Mouse (Mus musculus) CH12.LX (cell line): ENCODE measurements around the gene Sfrp4.

Experiments used
- CHD1 ChIP-seq: IDR thresholded peaks from 2 replicates; pipeline ENCODE4 v1.6.1; 2012; ENCODE audit warnings: low read depth, low read length, improper control_type of control experiment, inconsistent platforms
- CTCF ChIP-seq, 2 experiments: IDR thresholded peaks in 1 of 2; conservative IDR thresholded peaks in 1 of 2; 2 replicates each; pipeline ENCODE4 v1.5.1; 2011 to 2012; ENCODE audit warnings: low read depth in 2 of 2, low read length in 2 of 2, improper control_type of control experiment in 1 of 2, inconsistent platforms in 1 of 2, mild to moderate bottlenecking in 1 of 2, moderate library complexity in 1 of 2
- EP300 ChIP-seq: IDR thresholded peaks from 2 replicates; pipeline ENCODE4 v1.6.1; 2011; ENCODE audit warnings: low read length, improper control_type of control experiment
- MAZ ChIP-seq: IDR thresholded peaks from 2 replicates; pipeline ENCODE4 v1.6.1; 2012; ENCODE audit warnings: low read depth, mild to moderate bottlenecking, inconsistent platforms, low read length, improper control_type of control experiment, moderate library complexity
- MYC ChIP-seq: IDR thresholded peaks from 2 replicates; pipeline ENCODE4 v1.6.1; 2011; ENCODE audit warnings: low read depth, mild to moderate bottlenecking, improper control_type of control experiment, low read length
- POLR2A ChIP-seq: IDR thresholded peaks from 2 replicates; pipeline ENCODE4 v1.6.1; 2011; ENCODE audit warnings: low read depth, mild to moderate bottlenecking, improper control_type of control experiment, low read length
- POLR2AphosphoS2 ChIP-seq: IDR thresholded peaks from 2 replicates; pipeline ENCODE4 v1.6.1; 2011; ENCODE audit warnings: low read depth, low read length, improper control_type of control experiment
- TCF12 ChIP-seq: IDR thresholded peaks from 2 replicates; pipeline ENCODE4 v1.6.1; 2014; ENCODE audit warnings: low read depth, mild to moderate bottlenecking, inconsistent platforms, low read length, improper control_type of control experiment
- USF2 ChIP-seq: conservative IDR thresholded peaks from 2 replicates; pipeline ENCODE4 v1.6.1; 2011; ENCODE audit warnings: low read depth, low read length, improper control_type of control experiment
- ZKSCAN1 ChIP-seq: IDR thresholded peaks from 2 replicates; pipeline ENCODE4 v1.6.1; 2012; ENCODE audit warnings: low read depth, inconsistent platforms, low read length, improper control_type of control experiment, borderline replicate concordance
- ZNF384 ChIP-seq: IDR thresholded peaks from 2 replicates; pipeline ENCODE4 v1.6.1; 2012; ENCODE audit warnings: low read depth, low read length, improper control_type of control experiment, inconsistent platforms

- TF ChIP-seq ZKSCAN1 (no peak), CTCF (conservative IDR thresholded peaks at IDR 0.05 in 1 of 2, IDR thresholded peaks at IDR 0.05 in 1 of 2; ENCODE audit: low read depth in 2 of 2, low read length in 2 of 2) (no peak), TCF12 (no peak), ZNF384 (no peak), MAZ (no peak), CHD1 (no peak), POLR2AphosphoS2 (no peak), EP300 (no peak), POLR2A (no peak), MYC (no peak), USF2 (no peak)
Measured at GRCm38 (mm10) chr13:19668355-19669140, 45.6 kb downstream of the Sfrp4 start.
